Mouse (Mus musculus) hindbrain, embryonic 13.5 days (tissue): Measurements from ENCODE around the gene Fzd4. TPM values are rescaled to one million over a fixed set of nuclear protein-coding genes. Genes with fewer than 3 reads are reported as not detected.
A peak's percentile ranks its signal among the peaks of the same experiment; 100 is the strongest.

Experiments
- ATAC-seq: fragments of 200-750 bp; cut with Nextera tagmentation; 2 replicates; pipeline ENCODE4 v1.8.0; 2017; ENCODE audit warnings: moderate TSS enrichment; ENCODE audit not compliant: low FRiP score
- H3K27ac ChIP-seq: fragments of 300-500 bp; sonication (generic); 2 replicates; pipeline ENCODE4 v1.5.1; 2015; ENCODE audit warnings: inconsistent platforms, mild to moderate bottlenecking, moderate library complexity
- H3K27me3 ChIP-seq: fragments of 300-500 bp; sonication (generic); 2 replicates; pipeline ENCODE4 v1.6.1; 2015; ENCODE audit warnings: mild to moderate bottlenecking, inconsistent platforms
- H3K36me3 ChIP-seq: fragments of 300-500 bp; sonication (generic); 2 replicates; pipeline ENCODE4 v1.6.1; 2015; ENCODE audit warnings: mild to moderate bottlenecking, inconsistent platforms
- H3K4me1 ChIP-seq: fragments of 300-500 bp; sonication (generic); replicated peaks from 2 replicates; pipeline ENCODE4 v1.6.1; 2015; ENCODE audit warnings: inconsistent platforms
- H3K4me2 ChIP-seq: fragments of 300-500 bp; sonication (generic); 2 replicates; pipeline ENCODE4 v1.6.1; 2015; ENCODE audit warnings: inconsistent platforms, mild to moderate bottlenecking, moderate library complexity
- H3K4me3 ChIP-seq: fragments of 300-500 bp; sonication (generic); 2 replicates; pipeline ENCODE4 v1.5.1; 2015; ENCODE audit warnings: mild to moderate bottlenecking, inconsistent platforms
- H3K9ac ChIP-seq: fragments of 300-500 bp; sonication (generic); 2 replicates; pipeline ENCODE4 v1.6.1; 2015; ENCODE audit warnings: mild to moderate bottlenecking, inconsistent platforms
- H3K9me3 ChIP-seq: fragments of 300-500 bp; sonication (generic); 2 replicates; pipeline ENCODE4 v1.6.1; 2016; ENCODE audit warnings: inconsistent platforms
- WGBS: fragments of 180-500 bp; shearing (Covaris S2); methylation state at CpG from one replicate; pipeline ENCODE4 v1.1.7; 2015; 5-methylcytosine and 5-hydroxymethylcytosine counted together
- polyA plus RNA-seq: library from polyadenylated mRNA; unstranded; fragments of >200 nt; fragmentation: Nextera tagmentation; extraction: Ambion mirVana; gene quantifications from 2 replicates; pipeline ENCODE4 v1.2.1, GENCODE M21; 2015

Fzd4 gene
- polyA plus RNA-seq, 1 experiment from 2014 or later: 2.1 TPM

- H3K4me3 ChIP-seq: peak overlapping the region; percentile 71
- H3K9me3 ChIP-seq: no peaks in the 10 kb centered on the region
- H3K27ac ChIP-seq: peak overlapping the region; percentile 85
- peak overlapping the region; percentile 83 for H3K9ac ChIP-seq
- WGBS: 5% methylated on average over 52 of the region's 52 CpGs
- H3K36me3 ChIP-seq: 0 out of 2 replicates have a peak, but pooled peaks cover 4% of the 10 kb centered on the region
- ATAC-seq: peak; percentile 85
- peak overlapping the region; percentile 97 for H3K4me2 ChIP-seq
- H3K4me1 ChIP-seq: peaks cover 27% of the 10 kb centered on the region
- H3K27me3 ChIP-seq: peaks cover 19% of the 10 kb centered on the region
These were observed 842 bp upstream of the Fzd4 start for GRCm38 (mm10) chr7:89403053-89403972.

GRCm38 (mm10) chr7:89404734-89405440, 732 bp downstream of the Fzd4 start:
- H3K9ac ChIP-seq: peak overlapping the region; percentile 83
- 2% methylated on average over 35 of the region's 35 CpGs for WGBS
- H3K36me3 ChIP-seq: 0 out of 2 replicates have a peak, but pooled peaks cover 4% of the 10 kb centered on the region
- ATAC-seq: no peak
- no peaks in the 10 kb centered on the region for H3K9me3 ChIP-seq
- H3K4me2 ChIP-seq: peak overlapping the region; percentile 97
- no peak overlapping the region for H3K27ac ChIP-seq
- H3K4me3 ChIP-seq: peak overlapping the region; percentile 71
- peaks cover 19% of the 10 kb centered on the region for H3K27me3 ChIP-seq
- peaks cover 27% of the 10 kb centered on the region for H3K4me1 ChIP-seq

- Histone ChIP-seq H3K4me1 (peaks cover 26% of the 10 kb centered on the region), H3K27me3 (peaks cover 19% of the 10 kb centered on the region), H3K9ac (no peak overlapping the region), H3K36me3 (0 out of 2 replicates have a peak, but pooled peaks cover 4% of the 10 kb centered on the region), H3K4me3 (0 out of 2 replicates have a peak overlapping the region, but pooled peaks have one; percentile 0), H3K9me3 (no peaks in the 10 kb centered on the region), H3K27ac (no peak overlapping the region), H3K4me2 (peak overlapping the region; percentile 26; the same call in 1 of the 2 replicates)
- WGBS: 62% methylated on average over 1 of the region's 1 CpGs
- no peak for ATAC-seq
These were observed 1.9 kb downstream of the Fzd4 start for GRCm38 (mm10) chr7:89406011-89406410.

GRCm38 (mm10) chr7:89407006-89407940, 3.1 kb downstream of the Fzd4 start:
- Histone ChIP-seq H3K27ac (no peak overlapping the region), H3K4me3 (no peak overlapping the region), H3K27me3 (peaks cover 11% of the 10 kb centered on the region), H3K9ac (no peak overlapping the region), H3K4me1 (peaks cover 18% of the 10 kb centered on the region), H3K4me2 (no peak overlapping the region), H3K36me3 (0 out of 2 replicates have a peak, but pooled peaks cover 4% of the 10 kb centered on the region), H3K9me3 (no peaks in the 10 kb centered on the region)
- WGBS: 91% methylated on average over 24 of the region's 24 CpGs
- no peak for ATAC-seq

- H3K4me3 ChIP-seq: no peak overlapping the region
- ATAC-seq: no peak
- no peak overlapping the region for H3K4me2 ChIP-seq
- H3K4me1 ChIP-seq: peaks cover under 1% of the 10 kb centered on the region
- 84% methylated on average over 4 of the region's 4 CpGs for WGBS
- H3K27ac ChIP-seq: no peak overlapping the region
- H3K27me3 ChIP-seq: peaks cover 1% of the 10 kb centered on the region; the same call in 1 of the 2 replicates
- 0 out of 2 replicates have a peak, but pooled peaks cover 4% of the 10 kb centered on the region for H3K36me3 ChIP-seq
- H3K9ac ChIP-seq: no peak overlapping the region
- no peaks in the 10 kb centered on the region for H3K9me3 ChIP-seq
These were observed 6.1 kb downstream of the Fzd4 start for GRCm38 (mm10) chr7:89410294-89410693.

GRCm38 (mm10) chr7:89411346-89411745, 7.2 kb downstream of the Fzd4 start:
- H3K9ac ChIP-seq: no peak overlapping the region
- H3K4me3 ChIP-seq: no peak overlapping the region
- H3K4me2 ChIP-seq: no peak overlapping the region
- H3K27ac ChIP-seq: no peak overlapping the region
- H3K9me3 ChIP-seq: no peaks in the 10 kb centered on the region
- H3K4me1 ChIP-seq: no peaks in the 10 kb centered on the region; the same call in 1 of the 2 replicates
- H3K36me3 ChIP-seq: 0 out of 2 replicates have a peak, but pooled peaks cover 4% of the 10 kb centered on the region
- no peaks in the 10 kb centered on the region for H3K27me3 ChIP-seq
- 97% methylated on average over 3 of the region's 3 CpGs for WGBS
- ATAC-seq: no peak

GRCm38 (mm10) chr7:89412094-89412493, 7.9 kb downstream of the Fzd4 start:
- Histone ChIP-seq H3K27ac (no peak overlapping the region), H3K36me3 (0 out of 2 replicates have a peak, but pooled peaks cover 4% of the 10 kb centered on the region), H3K4me3 (no peak overlapping the region), H3K4me2 (no peak overlapping the region), H3K4me1 (no peaks in the 10 kb centered on the region; the same call in 1 of the 2 replicates), H3K27me3 (no peaks in the 10 kb centered on the region), H3K9me3 (no peaks in the 10 kb centered on the region), H3K9ac (no peak overlapping the region)
- ATAC-seq: no peak
- whole genome bisulfite sequencing: 74% methylated on average over 7 of the region's 7 CpGs

- no peaks in the 10 kb centered on the region for H3K9me3 ChIP-seq
- WGBS: 82% methylated on average over 4 of the region's 4 CpGs
These were observed 11.9 kb downstream of the Fzd4 start for GRCm38 (mm10) chr7:89416027-89416426.

GRCm38 (mm10) chr7:89417707-89418106, 13.6 kb downstream of the Fzd4 start:
- no peak for ATAC-seq
- H3K4me1 ChIP-seq: no peaks in the 10 kb centered on the region
- no peaks in the 10 kb centered on the region for H3K36me3 ChIP-seq
- H3K4me3 ChIP-seq: no peak overlapping the region
- no peaks in the 10 kb centered on the region for H3K9me3 ChIP-seq
- no peaks in the 10 kb centered on the region for H3K27me3 ChIP-seq
- H3K27ac ChIP-seq: no peak overlapping the region
- H3K4me2 ChIP-seq: no peak overlapping the region
- WGBS: 68% methylated on average over 2 of the region's 2 CpGs
- no peak overlapping the region for H3K9ac ChIP-seq

More at GRCm38 (mm10) chr7:89416027-89416426, 11.9 kb downstream of the Fzd4 start:
- ATAC-seq: no peak
- Histone ChIP-seq H3K36me3 (no peaks in the 10 kb centered on the region), H3K27ac (no peak overlapping the region), H3K9ac (no peak overlapping the region), H3K4me1 (no peaks in the 10 kb centered on the region), H3K4me3 (no peak overlapping the region), H3K27me3 (no peaks in the 10 kb centered on the region), H3K4me2 (no peak overlapping the region)

- Histone ChIP-seq H3K9me3 (no peaks in the 10 kb centered on the region), H3K4me1 (0 out of 2 replicates have a peak, but pooled peaks cover 2% of the 10 kb centered on the region), H3K27me3 (no peaks in the 10 kb centered on the region), H3K36me3 (no peaks in the 10 kb centered on the region), H3K4me2 (no peak overlapping the region), H3K27ac (no peak overlapping the region), H3K4me3 (no peak overlapping the region), H3K9ac (no peak overlapping the region)
- ATAC-seq: no peak
- 69% methylated on average over 8 of the region's 8 CpGs for WGBS
These were observed 14.0 kb downstream of the Fzd4 start for GRCm38 (mm10) chr7:89418127-89418653.
